Mouse (Mus musculus) limb, embryonic 15.5 days (tissue): ENCODE measurements around the gene Rundc3b. TPM values are rescaled to one million over a fixed set of nuclear protein-coding genes. Genes with fewer than 3 reads are reported as not detected.

Experiments
- ATAC-seq: fragments of 200-750 bp; cut with Nextera tagmentation; 2 replicates; pipeline ENCODE4 v1.8.0; 2017; ENCODE audit warnings: low read depth, moderate TSS enrichment; ENCODE audit not compliant: insufficient number of reproducible peaks, low FRiP score, low TSS enrichment
- H3K27ac ChIP-seq: fragments of 300-500 bp; sonication (generic); 2 replicates; pipeline ENCODE4 v1.5.1; 2015; ENCODE audit warnings: moderate library complexity, mild to moderate bottlenecking, inconsistent platforms
- H3K27me3 ChIP-seq: fragments of 300-500 bp; sonication (generic); 2 replicates; pipeline ENCODE4 v1.6.1; 2015; ENCODE audit warnings: inconsistent platforms
- H3K36me3 ChIP-seq: fragments of 300-500 bp; sonication (generic); 2 replicates; pipeline ENCODE4 v1.6.1; 2015; ENCODE audit warnings: inconsistent platforms
- H3K4me1 ChIP-seq: fragments of 300-500 bp; sonication (generic); 2 replicates; pipeline ENCODE4 v1.6.1; 2015; ENCODE audit warnings: inconsistent platforms
- H3K4me2 ChIP-seq: fragments of 300-500 bp; sonication (generic); 2 replicates; pipeline ENCODE4 v1.6.1; 2015; ENCODE audit warnings: mild to moderate bottlenecking, inconsistent platforms
- H3K4me3 ChIP-seq: fragments of 300-500 bp; sonication (generic); 2 replicates; pipeline ENCODE4 v1.5.1; 2015; ENCODE audit warnings: mild to moderate bottlenecking, inconsistent platforms
- H3K9ac ChIP-seq: fragments of 300-500 bp; sonication (generic); 2 replicates; pipeline ENCODE4 v1.6.1; 2015; ENCODE audit warnings: inconsistent platforms
- H3K9me3 ChIP-seq: fragments of 300-500 bp; sonication (generic); 2 replicates; pipeline ENCODE4 v1.6.1; 2016; ENCODE audit warnings: inconsistent platforms
- WGBS: fragments of 180-500 bp; shearing (Covaris S2); methylation state at CpG from one replicate; pipeline ENCODE4 v1.1.7; 2015; 5-methylcytosine and 5-hydroxymethylcytosine counted together
- polyA plus RNA-seq: library from polyadenylated mRNA; unstranded; fragments of >200 nt; fragmentation: Nextera tagmentation; extraction: Ambion mirVana; gene quantifications from 2 replicates; pipeline ENCODE4 v1.2.1, GENCODE M21; 2015

Rundc3b gene
- polyA plus RNA-seq, result 2.6 and 3.0 TPM in 2 replicates

- Histone ChIP-seq H3K9me3 (no peaks in the 10 kb centered on the region), H3K4me1 (0 out of 2 replicates have a peak, but pooled peaks cover 10% of the 10 kb centered on the region), H3K36me3 (no peaks in the 10 kb centered on the region), H3K27ac (0 out of 2 replicates have a peak within 1 kb of the TSS, but pooled peaks have one; percentile 1), H3K27me3 (no peaks in the 10 kb centered on the region), H3K4me3 (peak within 1 kb of the TSS; percentile 87), H3K4me2 (peak within 1 kb of the TSS; percentile 90), H3K9ac (peak within 1 kb of the TSS; percentile 37)
- WGBS, result under 1% methylated on average over 41 of the region's 74 CpGs
- peak; percentile 98 for ATAC-seq
These were observed at the start of gene Rundc3b for GRCm38 (mm10) chr5:8622596-8623231. Rundc3b (minus strand) TSS chr5:8622952.

DNA sequence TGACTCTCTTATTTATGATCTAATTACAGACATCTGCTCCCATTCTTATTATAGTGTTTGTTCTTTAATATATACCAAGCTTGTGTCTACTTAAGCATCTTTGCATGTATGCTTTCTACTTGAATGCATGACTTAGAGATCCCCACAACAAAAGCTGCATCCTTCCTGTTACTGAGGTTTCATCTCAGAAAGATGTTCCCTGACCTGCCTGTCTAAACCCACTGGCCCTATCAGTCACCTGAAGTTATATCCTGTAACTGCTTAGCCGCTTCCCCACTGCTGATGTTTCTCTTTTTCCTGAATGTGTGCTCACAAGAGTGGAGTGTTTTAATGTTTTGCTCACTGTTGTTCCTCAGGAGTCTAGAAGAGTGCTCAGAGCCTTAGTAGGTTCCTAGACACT lies 46.9 kb upstream of the Rundc3b start:
- H3K4me3 ChIP-seq, result no peak overlapping the region
- H3K9me3 ChIP-seq, result no peaks in the 10 kb centered on the region
- WGBS, result 93% methylated on average over 1 of the region's 1 CpGs
- ATAC-seq, result no peak
- no peak overlapping the region for H3K9ac ChIP-seq
- no peaks in the 10 kb centered on the region for H3K27me3 ChIP-seq
- no peaks in the 10 kb centered on the region for H3K4me1 ChIP-seq
- no peak overlapping the region for H3K4me2 ChIP-seq
- H3K36me3 ChIP-seq, result no peaks in the 10 kb centered on the region
- H3K27ac ChIP-seq, result no peak overlapping the region

DNA sequence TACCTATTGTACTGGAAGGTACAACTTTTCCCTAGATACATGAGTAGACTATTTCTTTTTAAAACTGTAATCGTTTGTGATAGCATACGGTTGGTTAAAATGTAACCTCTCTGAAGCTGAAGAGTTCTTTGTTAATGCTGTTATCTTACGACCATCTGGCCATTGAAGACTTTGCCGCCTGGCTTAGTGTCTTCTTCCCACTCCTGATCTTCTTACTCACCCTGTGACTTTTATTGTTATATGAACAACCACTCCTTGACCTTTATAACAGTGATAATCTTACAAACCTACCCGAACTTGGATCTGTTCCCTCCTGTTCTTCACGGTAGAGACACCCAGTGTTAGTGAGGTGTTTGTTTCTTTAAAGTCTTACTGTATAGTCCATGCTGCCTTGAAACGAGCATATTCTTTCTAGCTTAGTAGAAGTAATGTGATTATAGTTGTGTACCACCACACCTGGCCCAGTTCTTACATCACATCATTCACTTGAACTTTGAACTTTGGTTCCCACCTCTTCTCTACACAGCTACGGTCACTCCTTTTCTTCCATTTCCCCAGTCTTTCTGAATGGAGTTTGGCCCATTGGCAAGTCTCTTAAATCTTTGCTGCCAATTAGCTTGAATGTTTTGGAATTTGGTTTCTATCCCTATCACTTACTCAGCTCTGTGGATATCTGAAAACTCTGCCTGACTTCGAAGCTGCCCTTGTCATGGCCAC lies 45.2 kb upstream of the Rundc3b start:
- Histone ChIP-seq H3K9ac (no peak overlapping the region), H3K27me3 (no peaks in the 10 kb centered on the region), H3K9me3 (no peaks in the 10 kb centered on the region), H3K36me3 (no peaks in the 10 kb centered on the region), H3K27ac (no peak overlapping the region), H3K4me1 (no peaks in the 10 kb centered on the region), H3K4me2 (no peak overlapping the region), H3K4me3 (no peak overlapping the region)
- no peak for ATAC-seq
- WGBS, result 81% methylated on average over 9 of the region's 9 CpGs

- H3K9me3 ChIP-seq, result no peaks in the 10 kb centered on the region
- whole genome bisulfite sequencing, result 57% methylated on average over 3 of the region's 3 CpGs
These were observed 41.9 kb upstream of the Rundc3b start for GRCm38 (mm10) chr5:8664678-8665077.

DNA sequence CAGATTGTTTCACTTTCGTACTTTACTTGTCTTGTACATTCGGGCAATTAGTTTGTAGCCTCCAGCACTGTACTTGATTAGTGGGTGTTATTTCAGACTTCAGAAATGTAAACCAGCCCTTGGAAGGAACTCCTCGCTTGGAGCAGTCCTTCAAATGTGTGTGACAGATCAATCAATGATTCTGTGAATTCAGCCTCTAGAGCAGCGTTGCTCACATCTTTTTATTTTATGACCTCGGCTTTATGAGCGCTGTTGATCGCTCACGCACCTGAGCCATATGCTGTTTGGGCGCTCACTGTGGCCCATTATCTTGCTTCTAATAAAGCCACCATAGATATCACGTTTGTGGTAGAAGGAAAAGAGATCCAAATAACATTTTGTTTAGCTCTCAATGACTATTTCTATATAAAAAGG lies 38.0 kb upstream of the Rundc3b start:
- Histone ChIP-seq H3K9ac (no peak overlapping the region), H3K4me3 (peak overlapping the region; percentile 46), H3K27ac (no peak overlapping the region), H3K4me2 (peak overlapping the region; percentile 92), H3K36me3 (no peaks in the 10 kb centered on the region), H3K9me3 (no peaks in the 10 kb centered on the region), H3K4me1 (0 out of 2 replicates have a peak, but pooled peaks cover 7% of the 10 kb centered on the region), H3K27me3 (no peaks in the 10 kb centered on the region)
- WGBS, result 24% methylated on average over 10 of the region's 10 CpGs
- ATAC-seq, result no peak

More at GRCm38 (mm10) chr5:8664678-8665077, 41.9 kb upstream of the Rundc3b start:
- Histone ChIP-seq H3K4me3 (no peak overlapping the region), H3K4me1 (0 out of 2 replicates have a peak, but pooled peaks cover 7% of the 10 kb centered on the region), H3K9ac (no peak overlapping the region), H3K36me3 (no peaks in the 10 kb centered on the region), H3K4me2 (no peak overlapping the region), H3K27me3 (no peaks in the 10 kb centered on the region), H3K27ac (no peak overlapping the region)
- no peak for ATAC-seq

DNA sequence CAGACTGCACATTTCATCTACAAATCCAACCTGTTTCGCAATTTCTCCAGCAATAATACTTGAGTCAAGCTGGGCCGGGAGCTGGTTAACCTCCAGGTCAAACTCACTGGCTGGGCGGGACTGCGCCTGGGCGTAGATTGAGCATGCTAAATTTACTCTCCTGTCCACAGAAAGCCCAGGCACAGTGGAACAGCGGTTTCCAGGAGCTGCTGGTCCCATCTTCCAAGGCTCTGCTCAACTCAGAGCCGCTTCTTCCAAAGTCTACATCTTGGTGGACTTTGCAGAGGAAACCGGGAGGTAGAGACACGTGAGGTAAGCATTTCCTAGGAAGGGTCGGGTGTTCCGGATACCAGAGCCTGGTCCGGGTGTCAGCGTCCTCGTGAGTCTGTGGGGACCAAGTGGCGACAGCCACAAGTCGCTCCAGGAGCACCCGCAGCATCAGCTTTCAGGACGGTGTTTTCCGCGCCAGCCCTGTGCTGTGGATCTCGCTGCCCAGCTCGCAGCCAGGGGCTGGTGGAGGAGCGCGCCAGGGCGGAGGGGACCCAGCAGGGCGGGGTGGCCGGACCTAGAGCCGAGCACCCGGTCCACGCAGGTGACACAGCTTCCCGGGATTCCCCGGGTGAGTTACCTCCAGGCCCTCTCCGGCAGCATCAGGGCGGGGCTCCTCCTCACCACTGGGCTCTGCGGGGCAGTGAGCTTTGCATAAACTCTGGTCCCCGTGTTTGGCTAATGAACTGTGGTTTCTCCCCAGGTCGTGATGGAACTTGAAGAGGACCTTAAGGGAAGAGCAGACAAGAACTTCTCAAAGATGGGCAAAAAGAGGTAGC lies 37.4 kb upstream of the Rundc3b start, which contains the start of gene Abcb1a:
Gene Abcb1a, plus strand, starts transcription at position 167 of the 827 bp plus-strand sequence.
- WGBS, result 5% methylated on average over 37 of the region's 37 CpGs
- Histone ChIP-seq H3K27ac (no peak within 1 kb of the TSS), H3K27me3 (no peaks in the 10 kb centered on the region), H3K4me3 (peak within 1 kb of the TSS; percentile 46), H3K9me3 (no peaks in the 10 kb centered on the region), H3K4me2 (peak within 1 kb of the TSS; percentile 92), H3K36me3 (no peaks in the 10 kb centered on the region), H3K9ac (no peak within 1 kb of the TSS), H3K4me1 (0 out of 2 replicates have a peak, but pooled peaks cover 7% of the 10 kb centered on the region)
- ATAC-seq, result no peak

DNA sequence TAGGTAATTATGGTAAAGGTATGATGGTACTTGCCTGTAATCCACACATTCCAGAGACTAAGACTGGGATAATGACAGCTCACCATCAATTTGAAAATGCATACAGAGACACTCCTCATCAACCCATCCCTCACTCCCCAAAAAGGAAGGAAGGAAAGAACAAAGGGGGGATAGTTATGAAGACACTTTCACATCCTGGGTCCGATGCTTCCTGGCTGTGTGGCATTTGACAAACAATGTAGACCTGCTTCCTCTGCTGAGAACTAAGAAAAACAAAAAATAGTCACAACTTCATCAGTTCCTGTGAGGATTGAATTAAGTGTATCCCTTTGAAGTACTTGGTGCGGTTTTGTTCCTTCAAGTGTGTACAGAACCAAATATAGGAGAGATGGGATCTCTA lies 29.3 kb upstream of the Rundc3b start:
- H3K4me3 ChIP-seq, result no peak overlapping the region
- H3K4me1 ChIP-seq, result no peaks in the 10 kb centered on the region
- no peaks in the 10 kb centered on the region for H3K27me3 ChIP-seq
- no peak overlapping the region for H3K27ac ChIP-seq
- ATAC-seq, result no peak
- H3K9ac ChIP-seq, result no peak overlapping the region
- no peak overlapping the region for H3K4me2 ChIP-seq
- H3K36me3 ChIP-seq, result no peaks in the 10 kb centered on the region
- WGBS, result 85% methylated on average over 2 of the region's 2 CpGs
- H3K9me3 ChIP-seq, result no peaks in the 10 kb centered on the region

- no peak for ATAC-seq
These were observed 26.0 kb upstream of the Rundc3b start for GRCm38 (mm10) chr5:8648774-8649173.

DNA sequence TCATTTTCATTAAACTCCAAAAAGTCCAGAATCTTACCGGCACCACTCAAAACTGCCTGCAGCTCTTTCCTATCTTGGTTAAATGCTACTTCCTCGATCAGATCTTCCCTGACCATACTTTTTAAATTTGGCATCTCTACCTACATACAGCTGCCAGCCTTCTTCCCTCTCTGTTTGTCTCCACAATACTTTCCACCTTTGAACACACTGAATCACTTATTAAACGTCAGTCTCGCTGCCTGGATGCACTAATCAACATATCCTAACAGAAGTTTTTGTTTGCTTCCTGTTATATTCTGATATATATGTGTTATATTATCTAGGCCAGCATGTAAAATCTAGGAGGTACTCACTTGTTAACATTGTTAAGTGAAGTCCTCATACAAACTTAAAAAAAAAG lies 25.5 kb upstream of the Rundc3b start:
- no peak overlapping the region for H3K4me2 ChIP-seq
- H3K27ac ChIP-seq, result no peak overlapping the region
- H3K9me3 ChIP-seq, result no peaks in the 10 kb centered on the region
- 79% methylated on average over 4 of the region's 4 CpGs for WGBS
- no peak overlapping the region for H3K4me3 ChIP-seq
- H3K4me1 ChIP-seq, result no peaks in the 10 kb centered on the region
- H3K27me3 ChIP-seq, result no peaks in the 10 kb centered on the region
- no peak overlapping the region for H3K9ac ChIP-seq
- H3K36me3 ChIP-seq, result no peaks in the 10 kb centered on the region
- no peak for ATAC-seq

More at GRCm38 (mm10) chr5:8648774-8649173, 26.0 kb upstream of the Rundc3b start:
- no peaks in the 10 kb centered on the region for H3K36me3 ChIP-seq
- H3K4me3 ChIP-seq, result no peak overlapping the region
- H3K9me3 ChIP-seq, result no peaks in the 10 kb centered on the region
- H3K27ac ChIP-seq, result no peak overlapping the region
- H3K27me3 ChIP-seq, result no peaks in the 10 kb centered on the region
- H3K4me1 ChIP-seq, result no peaks in the 10 kb centered on the region
- H3K9ac ChIP-seq, result no peak overlapping the region
- H3K4me2 ChIP-seq, result no peak overlapping the region

DNA sequence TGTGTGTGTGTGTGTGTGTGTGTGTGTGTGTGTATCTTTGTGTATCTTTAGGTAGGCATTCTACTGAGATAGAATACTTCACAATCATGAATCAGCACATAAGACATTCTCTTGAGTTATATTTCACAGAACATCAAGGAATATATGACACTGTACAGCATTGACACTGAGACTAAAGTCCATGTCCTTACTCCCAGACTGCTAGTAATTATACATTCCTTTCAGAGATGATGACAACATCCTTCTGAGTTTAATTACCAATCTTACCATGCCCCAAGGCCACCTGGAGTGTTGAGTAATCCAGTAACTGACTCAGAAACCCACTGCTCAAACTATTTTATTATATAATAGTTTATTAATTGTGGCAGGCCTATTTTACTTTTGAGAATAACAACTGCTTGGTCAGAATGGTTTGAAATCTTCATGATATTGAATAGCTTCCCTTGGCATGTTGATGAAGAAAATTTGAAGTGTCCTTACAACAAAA lies 11.8 kb upstream of the Rundc3b start:
- no peaks in the 10 kb centered on the region for H3K9me3 ChIP-seq
- no peak for ATAC-seq

GRCm38 (mm10) chr5:8632901-8633300 lies 10.1 kb upstream of the Rundc3b start:
- no peaks in the 10 kb centered on the region for H3K36me3 ChIP-seq
- no peaks in the 10 kb centered on the region for H3K9me3 ChIP-seq
- 77% methylated on average over 3 of the region's 3 CpGs for WGBS
- H3K4me2 ChIP-seq, result no peak overlapping the region
- no peak for ATAC-seq
- no peaks in the 10 kb centered on the region for H3K27me3 ChIP-seq
- no peaks in the 10 kb centered on the region for H3K4me1 ChIP-seq
- no peak overlapping the region for H3K4me3 ChIP-seq
- no peak overlapping the region for H3K27ac ChIP-seq
- H3K9ac ChIP-seq, result no peak overlapping the region

More for the DNA sequence above, 11.8 kb upstream of the Rundc3b start:
- Histone ChIP-seq H3K4me1 (no peaks in the 10 kb centered on the region), H3K36me3 (no peaks in the 10 kb centered on the region), H3K4me3 (no peak overlapping the region), H3K4me2 (no peak overlapping the region), H3K27ac (no peak overlapping the region), H3K9ac (no peak overlapping the region), H3K27me3 (no peaks in the 10 kb centered on the region)
